Mouse (Mus musculus): ENCODE data around the gene Ski.

Ski gene

GRCm38 (mm10) chr4:155234371-155235310, 12.2 kb upstream of the Ski start:
- DNase-seq, result no peak

- peak; percentile 99 for DNase-seq
Observed at GRCm38 (mm10) chr4:155233878-155234277, 11.5 kb upstream of the Ski start.

GRCm38 (mm10) chr4:155228461-155228860, 6.1 kb upstream of the Ski start:
- no peak for DNase-seq

GRCm38 (mm10) chr4:155227986-155228385, 5.6 kb upstream of the Ski start:
- DNase-seq, result no peak

- peak; percentile 92 for DNase-seq
Observed at GRCm38 (mm10) chr4:155225918-155226317, 3.5 kb upstream of the Ski start.

- DNase-seq, result peak; percentile 94
Observed at GRCm38 (mm10) chr4:155223594-155224528, 1.5 kb upstream of the Ski start.

GRCm38 (mm10) chr4:155222841-155223593, 625 bp upstream of the Ski start:
- peak; percentile 100 for DNase-seq

GRCm38 (mm10) chr4:155221599-155222551, 517 bp downstream of the Ski start:
- DNase-seq, result peak; percentile 97

GRCm38 (mm10) chr4:155221106-155221505, 1.3 kb downstream of the Ski start:
- peak; percentile 91 for DNase-seq

GRCm38 (mm10) chr4:155220213-155221100, 1.9 kb downstream of the Ski start:
- DNase-seq, result peak; percentile 96

- peak; percentile 95 for DNase-seq
Observed at GRCm38 (mm10) chr4:155219271-155220212, 2.9 kb downstream of the Ski start.

- DNase-seq, result peak; percentile 92
Observed at GRCm38 (mm10) chr4:155218104-155218732, 4.2 kb downstream of the Ski start.

GRCm38 (mm10) chr4:155217241-155218103, 4.9 kb downstream of the Ski start:
- peak; percentile 97 for DNase-seq

- peak; percentile 98 for DNase-seq
Observed at GRCm38 (mm10) chr4:155215773-155216630, 6.4 kb downstream of the Ski start.

- DNase-seq, result peak; percentile 96
Observed at GRCm38 (mm10) chr4:155215203-155215602, 7.2 kb downstream of the Ski start.

GRCm38 (mm10) chr4:155214793-155215192, 7.6 kb downstream of the Ski start:
- DNase-seq, result peak; percentile 94

GRCm38 (mm10) chr4:155214188-155214587, 8.2 kb downstream of the Ski start:
- DNase-seq, result peak; percentile 93
